Mouse (Mus musculus): Measurements from ENCODE around the gene Pck1. TPM values are rescaled to one million over a fixed set of nuclear protein-coding genes. Genes with fewer than 3 reads are reported as not detected.

Pck1 gene
- 5.7 TPM for polyA plus RNA-seq (2015; fragmentation: Illumina TruSeq; extraction: RNeasy Lipid Tissue Mini Kit (QIAGEN cat#74804); ENCODE audit: insufficient read depth, low read depth, low replicate concordance)

DNA sequence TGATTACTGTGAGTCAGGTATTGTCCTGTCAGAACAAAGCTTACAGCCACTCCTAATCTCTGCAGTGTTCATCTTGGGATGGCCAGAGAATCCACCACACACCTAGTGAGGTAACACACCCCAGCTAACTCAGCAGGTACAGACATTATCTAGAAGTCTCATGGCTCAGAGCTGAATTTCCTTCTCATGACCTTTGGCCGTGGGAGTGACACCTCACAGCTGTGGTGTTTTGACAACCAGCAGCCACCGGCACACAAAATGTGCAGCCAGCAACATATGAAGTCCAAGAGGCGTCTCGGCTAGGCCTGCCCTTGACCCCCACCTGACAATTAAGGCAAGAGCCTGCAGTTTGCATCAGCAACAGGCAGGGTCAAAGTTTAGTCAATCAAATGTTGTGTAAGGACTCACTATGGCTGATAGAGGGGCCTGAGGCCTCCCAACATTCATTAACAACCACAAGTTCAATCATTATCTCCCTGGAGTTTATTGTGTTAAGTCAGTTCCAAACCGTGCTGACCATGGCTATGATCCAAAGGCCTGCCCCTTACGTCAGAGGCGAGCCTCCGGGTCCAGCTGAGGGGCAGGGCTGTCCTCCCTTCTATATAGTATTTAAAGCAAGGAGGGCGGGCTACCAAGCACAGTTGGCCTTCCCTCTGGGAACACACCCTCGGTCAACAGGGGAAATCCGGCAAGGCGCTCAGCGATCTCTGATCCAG lies at the start of gene Pck1:
Gene Pck1 (plus strand): TSS at position 613 of the 716 bp plus-strand sequence.

DNA sequence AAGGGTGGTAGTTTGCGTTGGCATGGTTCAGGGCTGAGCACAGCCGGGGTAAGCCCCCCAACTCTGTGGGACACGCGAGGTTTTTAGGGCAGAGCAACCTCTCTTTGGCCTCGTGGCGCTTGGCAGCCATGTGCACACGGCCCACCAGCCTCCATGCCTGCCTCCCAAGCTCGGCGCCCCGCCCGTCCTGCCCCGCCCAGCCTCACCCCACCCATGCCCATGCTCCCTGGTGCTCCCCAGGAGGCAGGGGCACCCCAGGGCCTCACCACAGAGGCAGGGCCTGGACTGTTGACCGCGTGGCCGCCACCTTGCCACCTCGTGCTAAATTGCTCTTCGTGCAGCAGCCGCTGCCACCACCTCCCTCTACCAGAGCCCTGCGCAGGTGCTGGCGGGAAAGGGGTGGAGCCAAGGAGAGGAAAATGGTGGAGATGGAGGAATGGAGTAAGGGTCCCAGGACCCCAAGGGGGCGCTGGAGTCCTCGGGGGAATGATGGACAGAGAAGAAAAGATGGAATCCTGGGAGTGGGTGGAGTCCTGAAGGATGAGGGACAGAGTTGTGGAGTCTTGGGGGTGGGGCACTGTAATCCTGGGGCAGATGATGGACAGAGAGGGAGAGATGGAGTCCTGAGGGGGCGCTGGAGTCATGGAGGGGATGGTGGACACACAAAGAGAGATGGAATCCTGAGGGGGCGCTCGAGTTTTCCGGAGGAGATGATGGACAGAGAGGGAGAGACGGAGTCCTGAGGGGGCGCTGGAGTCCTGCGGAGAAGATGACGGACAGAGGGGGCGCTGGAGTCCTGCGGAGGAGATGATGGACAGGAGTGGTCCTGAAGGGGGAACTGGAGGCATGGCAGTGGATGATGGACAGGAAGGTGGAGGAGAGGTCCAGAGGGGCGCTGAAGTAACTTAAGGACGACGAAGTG lies 33.6 kb upstream of the Pck1 start, which contains the start of gene Ctcfl:
Gene Ctcfl (minus strand): TSS at position 503 of the 922 bp plus-strand sequence.

Other genes starting within 250 kb of the Pck1 start
- gene Bmp7, start 212.7 kb upstream of the Pck1 start, polyA plus RNA-seq (2015; fragmentation: Illumina TruSeq; extraction: RNeasy Lipid Tissue Mini Kit (QIAGEN cat#74804); ENCODE audit: insufficient read depth, low read depth, low replicate concordance), result 4.3 TPM
- gene Spo11, start 175.3 kb upstream of the Pck1 start, polyA plus RNA-seq (2015; fragmentation: Illumina TruSeq; extraction: RNeasy Lipid Tissue Mini Kit (QIAGEN cat#74804); ENCODE audit: insufficient read depth, low read depth, low replicate concordance), result not detected
- gene Rae1, start 152.9 kb upstream of the Pck1 start, polyA plus RNA-seq (2015; fragmentation: Illumina TruSeq; extraction: RNeasy Lipid Tissue Mini Kit (QIAGEN cat#74804); ENCODE audit: insufficient read depth, low read depth, low replicate concordance), result 13.0 TPM
- 2.7 TPM for gene Rbm38, start 132.6 kb upstream of the Pck1 start, polyA plus RNA-seq (2015; fragmentation: Illumina TruSeq; extraction: RNeasy Lipid Tissue Mini Kit (QIAGEN cat#74804); ENCODE audit: insufficient read depth, low read depth, low replicate concordance)
- gene Ctcfl, start 33.5 kb upstream of the Pck1 start, polyA plus RNA-seq (2015; fragmentation: Illumina TruSeq; extraction: RNeasy Lipid Tissue Mini Kit (QIAGEN cat#74804); ENCODE audit: insufficient read depth, low read depth, low replicate concordance), result not detected
- 3.8 TPM for gene Zbp1, start 65.9 kb downstream of the Pck1 start, polyA plus RNA-seq (2015; fragmentation: Illumina TruSeq; extraction: RNeasy Lipid Tissue Mini Kit (QIAGEN cat#74804); ENCODE audit: insufficient read depth, low read depth, low replicate concordance)
- 2.7 TPM for gene Pmepa1, start 123.5 kb downstream of the Pck1 start, polyA plus RNA-seq (2015; fragmentation: Illumina TruSeq; extraction: RNeasy Lipid Tissue Mini Kit (QIAGEN cat#74804); ENCODE audit: insufficient read depth, low read depth, low replicate concordance)

Measured in pancreas, adult 10 weeks (tissue).